Mouse (Mus musculus): ENCODE measurements around the gene Akt3.

Gene Akt3

GRCm38 (mm10) chr1:177258034-177258342 is at the start of gene Akt3:
Gene Akt3, minus strand, starts transcription at chr1:177258203.
- no peak for DNase-seq

GRCm38 (mm10) chr1:177307549-177307948 is 49.5 kb upstream of the Akt3 start:
- DNase-seq, result no peak

- DNase-seq, result no peak
Measured at GRCm38 (mm10) chr1:177298231-177298630, 40.2 kb upstream of the Akt3 start.

- no peak for DNase-seq
Measured at GRCm38 (mm10) chr1:177286764-177287163, 28.8 kb upstream of the Akt3 start.

GRCm38 (mm10) chr1:177281925-177282324 is 23.9 kb upstream of the Akt3 start:
- DNase-seq, result no peak

GRCm38 (mm10) chr1:177277361-177277760 is 19.4 kb upstream of the Akt3 start:
- DNase-seq, result no peak

- no peak for DNase-seq
Measured at GRCm38 (mm10) chr1:177267645-177268044, 9.6 kb upstream of the Akt3 start.

GRCm38 (mm10) chr1:177262926-177263325 is 4.9 kb upstream of the Akt3 start:
- no peak for DNase-seq

- no peak for DNase-seq
Measured at GRCm38 (mm10) chr1:177260796-177261195, 2.8 kb upstream of the Akt3 start.

GRCm38 (mm10) chr1:177259038-177259600 is 1.1 kb upstream of the Akt3 start:
- no peak for DNase-seq

- DNase-seq, result peak; percentile 87
Measured at GRCm38 (mm10) chr1:177258343-177259037, 487 bp upstream of the Akt3 start.

- peak; percentile 58 for DNase-seq
Measured at GRCm38 (mm10) chr1:177257178-177258033, 597 bp downstream of the Akt3 start.

GRCm38 (mm10) chr1:177248638-177249037 is 9.4 kb downstream of the Akt3 start:
- DNase-seq, result no peak

- no peak for DNase-seq
Measured at GRCm38 (mm10) chr1:177238368-177238767, 19.6 kb downstream of the Akt3 start.

GRCm38 (mm10) chr1:177236695-177237094 is 21.3 kb downstream of the Akt3 start:
- no peak for DNase-seq

- no peak for DNase-seq
Measured at GRCm38 (mm10) chr1:177236249-177236648, 21.8 kb downstream of the Akt3 start.

- no peak for DNase-seq
Measured at GRCm38 (mm10) chr1:177234462-177234861, 23.5 kb downstream of the Akt3 start.

- no peak for DNase-seq
Measured at GRCm38 (mm10) chr1:177231122-177231521, 26.9 kb downstream of the Akt3 start.

GRCm38 (mm10) chr1:177198978-177199377 is 59.0 kb downstream of the Akt3 start:
- DNase-seq, result no peak

GRCm38 (mm10) chr1:177195224-177195623 is 62.8 kb downstream of the Akt3 start:
- DNase-seq, result no peak

- no peak for DNase-seq
Measured at GRCm38 (mm10) chr1:177194324-177194723, 63.7 kb downstream of the Akt3 start.

GRCm38 (mm10) chr1:177191623-177192022 is 66.4 kb downstream of the Akt3 start:
- DNase-seq, result no peak

- no peak for DNase-seq
Measured at GRCm38 (mm10) chr1:177190358-177190757, 67.6 kb downstream of the Akt3 start.

GRCm38 (mm10) chr1:177188708-177189107 is 69.3 kb downstream of the Akt3 start:
- DNase-seq, result no peak

Data from liver (tissue).